Mouse (Mus musculus) ES-E14 (cell line): Measurements from ENCODE around the gene Mars. TPM values are rescaled to one million over a fixed set of nuclear protein-coding genes. Genes with fewer than 3 reads are reported as not detected.

Source experiments
- DNase-seq: peaks from one replicate; pipeline ENCODE4 v3.0.0-alpha.2; 2013; ENCODE audit warnings: low read depth, low spot score
- H3K27ac ChIP-seq: 2 replicates; pipeline ENCODE4 v1.5.1; 2012; ENCODE audit warnings: low read depth, mild to moderate bottlenecking, low read length, moderate library complexity, mixed read lengths; ENCODE audit not compliant: poor library complexity, insufficient read depth, severe bottlenecking
- H3K36me3 ChIP-seq: 2 replicates; pipeline ENCODE4 v1.6.1; 2012; ENCODE audit warnings: mild to moderate bottlenecking, low read length, moderate library complexity, mixed read lengths; ENCODE audit not compliant: control insufficient read depth, poor library complexity, insufficient read depth, severe bottlenecking
- H3K4me1 ChIP-seq, 2 experiments: fragments of 150-350 bp in 1 of 2; sonication (generic) in 1 of 2; 2 replicates each; pipeline ENCODE4 v1.6.1; 2012; ENCODE audit warnings: low read length in 2 of 2, mild to moderate bottlenecking in 1 of 2, mixed read lengths in 1 of 2; ENCODE audit not compliant: control insufficient read depth in 2 of 2, insufficient read depth in 2 of 2, poor library complexity in 1 of 2
- H3K4me3 ChIP-seq, 2 experiments: fragments of 150-350 bp in 1 of 2; sonication (generic) in 1 of 2; 2 replicates each; pipeline ENCODE4 v1.5.1; 2012; ENCODE audit warnings: low read length in 2 of 2, low read depth in 1 of 2, mild to moderate bottlenecking in 1 of 2, mixed read lengths in 1 of 2; ENCODE audit not compliant: insufficient read depth in 1 of 2, poor library complexity in 1 of 2, severe bottlenecking in 1 of 2
- H3K9ac ChIP-seq: 2 replicates; pipeline ENCODE4 v1.6.1; 2012; ENCODE audit warnings: low read depth, mild to moderate bottlenecking, low read length, mixed read lengths; ENCODE audit not compliant: poor library complexity, insufficient read depth, severe bottlenecking
- H3K9me3 ChIP-seq: fragments of 150-350 bp; sonication (generic); 2 replicates; pipeline ENCODE4 v1.6.1; 2012; ENCODE audit warnings: low read depth, mild to moderate bottlenecking, low read length; ENCODE audit not compliant: control insufficient read depth, insufficient read depth
- CHD2 ChIP-seq: IDR thresholded peaks from 2 replicates; pipeline ENCODE4 v1.6.1; 2014; ENCODE audit warnings: mild to moderate bottlenecking, low read depth, low read length, inconsistent platforms
- HCFC1 ChIP-seq: IDR thresholded peaks from 2 replicates; pipeline ENCODE4 v1.6.1; 2012; ENCODE audit warnings: low read length, inconsistent platforms, borderline replicate concordance; ENCODE audit not compliant: insufficient read depth
- MAFK ChIP-seq: IDR thresholded peaks from 2 replicates; pipeline ENCODE4 v1.6.1; 2014; ENCODE audit warnings: mild to moderate bottlenecking, low read depth, low read length, inconsistent platforms; ENCODE audit not compliant: insufficient read depth
- ZC3H11A ChIP-seq: IDR thresholded peaks from 2 replicates; pipeline ENCODE4 v1.6.1; 2012; ENCODE audit warnings: low read depth, mild to moderate bottlenecking, inconsistent platforms, low read length, borderline replicate concordance
- ZNF384 ChIP-seq: IDR thresholded peaks from 2 replicates; pipeline ENCODE4 v1.6.1; 2012; ENCODE audit warnings: low read depth, low read length, inconsistent platforms
- in situ Hi-C, 2 experiments: fragments of 600-800 bp; cut with MboI; formaldehyde crosslinking; loops; one replicate each; pipeline ENCODE4 v1.15.1; 2025; ENCODE audit warnings: low sequenced_read_pairs in 2 of 2, inconsistent platforms in 1 of 2; ENCODE audit not compliant: unreplicated experiment in 2 of 2
- total RNA-seq: library from RNA; depleted of rRNA; stranded (reverse); fragments of 300-350 nt; gene quantifications from 2 replicates; pipeline ENCODE4 v1.2.3, GENCODE M21; 2012

Gene Mars
- total RNA-seq, 1 experiment: 206 TPM

GRCm38 (mm10) chr10:127287936-127288293 is 23.7 kb downstream of the Mars start:
- H3K4me3 ChIP-seq: peak overlapping the region; percentile 89 to 94
- H3K27ac ChIP-seq: peak overlapping the region; percentile 95; the same call in 1 of the 2 replicates
- H3K9ac ChIP-seq: peak overlapping the region; percentile 92
- H3K4me1 ChIP-seq: peaks cover 6 to 35% of the 10 kb centered on the region in 2 experiments
- H3K36me3 ChIP-seq: peaks cover 39% of the 10 kb centered on the region
- H3K9me3 ChIP-seq: no peaks in the 10 kb centered on the region
- in situ Hi-C loops: no loop called here
- DNase-seq: no peak
- no peak for TF ChIP-seq ZNF384

GRCm38 (mm10) chr10:127287271-127287935 is 24.2 kb downstream of the Mars start:
- TF ChIP-seq CHD2 (no peak), ZNF384 (no peak), MAFK (no peak), HCFC1 (no peak), ZC3H11A (no peak)

GRCm38 (mm10) chr10:127286730-127287129 is 24.9 kb downstream of the Mars start:
- no peak for DNase-seq
- Histone ChIP-seq H3K4me3 (no peak overlapping the region), H3K27ac (no peak overlapping the region), H3K4me1 (peaks cover 8 to 43% of the 10 kb centered on the region in 2 experiments), H3K9ac (no peak overlapping the region), H3K36me3 (peaks cover 48% of the 10 kb centered on the region), H3K9me3 (no peaks in the 10 kb centered on the region)
- TF ChIP-seq ZC3H11A (no peak), ZNF384 (no peak), MAFK (no peak), HCFC1 (no peak), CHD2 (no peak)
- in situ Hi-C loops: no loop called here

More at GRCm38 (mm10) chr10:127287271-127287935, 24.2 kb downstream of the Mars start:
- Histone ChIP-seq H3K9ac (0 out of 2 replicates have a peak overlapping the region, but pooled peaks have one; percentile 12), H3K4me3 (peak overlapping the region; percentile 89 to 94; a peak in 2 of 4 replicates), H3K9me3 (no peaks in the 10 kb centered on the region), H3K27ac (peak overlapping the region; percentile 16; the same call in 1 of the 2 replicates), H3K36me3 (peaks cover 44% of the 10 kb centered on the region), H3K4me1 (peaks cover 8 to 41% of the 10 kb centered on the region in 2 experiments)
- DNase-seq: no peak
- in situ Hi-C loops: no loop called here

DNA sequence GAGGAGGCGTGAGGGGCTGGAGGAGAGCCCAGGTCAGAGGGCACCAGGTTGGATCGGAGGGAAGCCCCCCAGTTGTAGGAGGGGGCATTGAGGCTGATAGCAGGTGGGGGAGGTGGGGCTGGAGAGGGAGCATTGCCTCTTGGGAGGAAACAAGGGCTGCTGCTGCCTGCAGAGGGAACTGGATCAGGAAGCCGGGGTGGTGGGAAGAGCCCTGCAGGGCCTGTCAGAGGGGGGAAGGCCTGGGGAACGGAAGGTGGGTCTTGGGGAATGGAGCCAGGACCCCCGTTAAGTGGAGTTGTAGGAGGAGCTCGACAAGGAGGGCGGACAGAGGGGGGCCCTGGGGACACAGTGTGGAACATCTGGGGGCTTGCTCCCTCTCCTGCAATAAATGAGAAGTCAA is 25.4 kb downstream of the Mars start:
- no peak for DNase-seq
- Histone ChIP-seq H3K27ac (no peak overlapping the region), H3K4me3 (no peak overlapping the region), H3K4me1 (peaks cover 8 to 41% of the 10 kb centered on the region in 2 experiments), H3K36me3 (peaks cover 53% of the 10 kb centered on the region), H3K9ac (no peak overlapping the region), H3K9me3 (no peaks in the 10 kb centered on the region)
- TF ChIP-seq CHD2: no peak
- no peak for TF ChIP-seq ZNF384
- TF ChIP-seq ZC3H11A: no peak
- TF ChIP-seq HCFC1: no peak
- TF ChIP-seq MAFK: no peak
- in situ Hi-C loops: no loop called here
